Mouse (Mus musculus) spleen, adult 2 months (tissue): ENCODE data around the gene Sema6c.

ENCODE experiments used
- CTCF ChIP-seq: fragments of 200-500 bp; IDR thresholded peaks from 2 replicates; pipeline ENCODE4 v1.5.1; 2011; ENCODE audit warnings: mild to moderate bottlenecking, inconsistent platforms; ENCODE audit not compliant: insufficient read depth, insufficient read length, insufficient replicate concordance; ENCODE audit errors: extremely low read depth
- POLR2A ChIP-seq: fragments of 200-500 bp; IDR thresholded peaks from 2 replicates; pipeline ENCODE4 v1.6.1; 2011; ENCODE audit warnings: low read depth, low read length, inconsistent platforms

DNA sequence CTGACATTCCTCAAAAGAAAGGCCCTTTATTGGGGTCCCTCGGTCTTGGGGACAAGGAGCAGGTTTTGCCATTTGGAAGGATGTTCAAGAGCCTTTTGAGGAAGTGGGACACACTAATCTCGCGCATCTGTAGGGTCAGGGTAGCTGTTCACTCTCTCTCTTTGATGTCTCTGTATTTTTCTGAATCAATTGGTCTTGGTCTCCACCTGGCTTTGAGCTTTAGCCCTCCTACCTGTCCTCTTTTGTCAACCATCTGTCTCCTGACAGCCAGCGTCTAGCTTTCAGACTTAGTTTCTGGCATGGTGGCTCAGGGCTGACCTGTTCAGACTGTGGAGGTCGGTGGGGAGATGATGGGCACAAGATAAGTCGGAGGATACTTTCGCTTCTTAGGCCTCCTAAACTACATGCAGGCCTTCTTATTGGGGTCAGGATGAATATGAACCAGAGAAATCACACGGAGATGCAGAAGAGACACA, 708 bp upstream of the Sema6c start:
- TF ChIP-seq CTCF: no peak
- no peak for TF ChIP-seq POLR2A
